Mouse (Mus musculus): ENCODE measurements at regions not wholly inside any gene's neighbourhood (a gene's known extent, or its start where the extent isn't known, plus 50 kb on each side); places are given as distances from the start of the nearest gene placed in this dataset.

- Histone ChIP-seq H3K4me1 (ENCODE audit: control insufficient read depth, insufficient read depth, low read length) (no peaks in the 10 kb centered on the region), H3K4me3 (ENCODE audit: low read depth, low read length) (no peak overlapping the region), H3K9me3 (replicated peaks; ENCODE audit: control insufficient read depth, insufficient read depth, low read length, poor library complexity, severe bottlenecking) (no peaks in the 10 kb centered on the region), H3K27me3 (ENCODE audit: control insufficient read depth, insufficient read depth, low read length, poor library complexity, severe bottlenecking) (no peaks in the 10 kb centered on the region; the same call in 1 of the 2 replicates), H3K9ac (ENCODE audit: low read depth, poor library complexity, severe bottlenecking) (no peak overlapping the region), H3K36me3 (ENCODE audit: control insufficient read depth, insufficient read depth, low read length, poor library complexity, severe bottlenecking) (no peaks in the 10 kb centered on the region), H3K27ac (ENCODE audit: insufficient read depth, low read length) (no peak overlapping the region)
- no peak for TF ChIP-seq CTCF (IDR thresholded peaks at IDR 0.05; ENCODE audit: low read depth, low read length)
- no peak for TF ChIP-seq POLR2A (IDR thresholded peaks at IDR 0.05; ENCODE audit: insufficient read depth, low read length)
- no peak for TF ChIP-seq EP300 (IDR thresholded peaks at IDR 0.05; ENCODE audit: insufficient read depth, low read depth, low read length)
Observed at GRCm38 (mm10) chr3:51073003-51073679, 151.1 kb upstream of the Noct start.

DNA sequence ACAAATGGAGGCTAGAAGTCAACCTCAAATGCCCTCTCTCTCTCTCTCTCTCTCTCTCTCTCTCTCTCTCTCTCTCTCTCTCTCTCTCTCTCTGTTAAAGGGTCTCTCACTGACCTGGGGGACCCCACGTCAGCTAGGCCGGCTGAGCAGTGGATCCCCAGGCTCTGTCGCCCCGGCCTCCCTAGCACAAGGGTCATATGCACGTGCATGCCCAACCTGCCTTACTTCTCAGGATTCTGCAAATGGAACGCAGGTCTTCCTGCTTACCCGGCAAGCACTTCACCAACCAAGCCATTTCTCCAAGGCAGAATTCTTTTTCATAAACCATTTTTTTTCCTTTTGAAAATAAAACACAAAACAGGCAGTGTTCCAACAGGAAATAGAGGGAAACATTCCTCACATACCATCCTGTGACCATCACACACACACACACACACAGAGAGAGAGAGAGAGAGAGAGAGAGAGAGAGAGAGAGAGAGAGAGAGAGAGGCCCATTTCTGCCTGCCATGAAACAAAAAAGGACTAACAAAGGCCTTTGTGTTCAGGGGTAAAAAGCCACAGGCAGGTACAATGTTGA, 150.4 kb upstream of the Noct start:
- TF ChIP-seq EP300 (IDR thresholded peaks at IDR 0.05; ENCODE audit: insufficient read depth, low read depth, low read length): no peak
- TF ChIP-seq CTCF (IDR thresholded peaks at IDR 0.05; ENCODE audit: low read depth, low read length): no peak
- no peak for TF ChIP-seq POLR2A (IDR thresholded peaks at IDR 0.05; ENCODE audit: insufficient read depth, low read length)
- H3K27ac ChIP-seq (ENCODE audit: insufficient read depth, low read length): no peak overlapping the region

GRCm38 (mm10) chr3:51075219-51075920, 148.9 kb upstream of the Noct start:
- H3K4me3 ChIP-seq (ENCODE audit: low read depth, low read length): no peak overlapping the region
- no peaks in the 10 kb centered on the region for H3K27me3 ChIP-seq (ENCODE audit: control insufficient read depth, insufficient read depth, low read length, poor library complexity, severe bottlenecking)
- H3K9me3 ChIP-seq (replicated peaks; ENCODE audit: control insufficient read depth, insufficient read depth, low read length, poor library complexity, severe bottlenecking): peaks cover 3% of the 10 kb centered on the region; the same call in 1 of the 2 replicates
- H3K27ac ChIP-seq (ENCODE audit: insufficient read depth, low read length): no peak overlapping the region
- no peaks in the 10 kb centered on the region for H3K36me3 ChIP-seq (ENCODE audit: control insufficient read depth, insufficient read depth, low read length, poor library complexity, severe bottlenecking)
- no peaks in the 10 kb centered on the region for H3K4me1 ChIP-seq (ENCODE audit: control insufficient read depth, insufficient read depth, low read length)
- H3K9ac ChIP-seq (ENCODE audit: low read depth, poor library complexity, severe bottlenecking): no peak overlapping the region
- TF ChIP-seq POLR2A (IDR thresholded peaks at IDR 0.05; ENCODE audit: insufficient read depth, low read length) (no peak), EP300 (IDR thresholded peaks at IDR 0.05; ENCODE audit: insufficient read depth, low read depth, low read length) (no peak), CTCF (IDR thresholded peaks at IDR 0.05; ENCODE audit: low read depth, low read length) (no peak)

More for the DNA sequence above, 150.4 kb upstream of the Noct start:
- Histone ChIP-seq H3K9ac (ENCODE audit: low read depth, poor library complexity, severe bottlenecking) (no peak overlapping the region), H3K27me3 (ENCODE audit: control insufficient read depth, insufficient read depth, low read length, poor library complexity, severe bottlenecking) (no peaks in the 10 kb centered on the region), H3K9me3 (replicated peaks; ENCODE audit: control insufficient read depth, insufficient read depth, low read length, poor library complexity, severe bottlenecking) (no peaks in the 10 kb centered on the region), H3K4me3 (ENCODE audit: low read depth, low read length) (no peak overlapping the region), H3K4me1 (ENCODE audit: control insufficient read depth, insufficient read depth, low read length) (no peaks in the 10 kb centered on the region), H3K36me3 (ENCODE audit: control insufficient read depth, insufficient read depth, low read length, poor library complexity, severe bottlenecking) (no peaks in the 10 kb centered on the region)

DNA sequence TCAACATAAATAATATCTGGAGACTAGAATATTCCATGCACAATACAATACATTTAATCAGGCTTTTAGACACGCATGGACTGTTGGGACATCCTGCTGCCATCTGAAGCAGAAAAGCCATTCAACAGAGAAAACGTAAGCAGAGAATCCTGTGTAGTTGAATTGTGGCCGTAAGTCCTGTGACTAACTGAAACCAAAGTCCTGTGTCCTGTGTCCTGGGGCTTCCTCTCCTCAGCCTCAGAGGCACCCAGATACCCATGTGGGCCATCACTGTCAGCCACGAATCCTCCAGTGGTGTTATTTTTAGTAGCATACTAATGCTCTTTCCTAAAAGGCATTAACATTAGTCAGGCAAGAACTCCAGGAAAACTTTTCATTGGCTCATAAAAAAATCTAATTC, 145.8 kb upstream of the Noct start:
- Histone ChIP-seq H3K9me3 (replicated peaks; ENCODE audit: control insufficient read depth, insufficient read depth, low read length, poor library complexity, severe bottlenecking) (peaks cover 11% of the 10 kb centered on the region), H3K9ac (ENCODE audit: low read depth, poor library complexity, severe bottlenecking) (no peak overlapping the region), H3K4me3 (ENCODE audit: low read depth, low read length) (no peak overlapping the region), H3K27ac (ENCODE audit: insufficient read depth, low read length) (no peak overlapping the region), H3K36me3 (ENCODE audit: control insufficient read depth, insufficient read depth, low read length, poor library complexity, severe bottlenecking) (no peaks in the 10 kb centered on the region), H3K27me3 (ENCODE audit: control insufficient read depth, insufficient read depth, low read length, poor library complexity, severe bottlenecking) (no peaks in the 10 kb centered on the region), H3K4me1 (ENCODE audit: control insufficient read depth, insufficient read depth, low read length) (no peaks in the 10 kb centered on the region)
- no peak for TF ChIP-seq POLR2A (IDR thresholded peaks at IDR 0.05; ENCODE audit: insufficient read depth, low read length)
- no peak for TF ChIP-seq EP300 (IDR thresholded peaks at IDR 0.05; ENCODE audit: insufficient read depth, low read depth, low read length)
- TF ChIP-seq CTCF (IDR thresholded peaks at IDR 0.05; ENCODE audit: low read depth, low read length): no peak

DNA sequence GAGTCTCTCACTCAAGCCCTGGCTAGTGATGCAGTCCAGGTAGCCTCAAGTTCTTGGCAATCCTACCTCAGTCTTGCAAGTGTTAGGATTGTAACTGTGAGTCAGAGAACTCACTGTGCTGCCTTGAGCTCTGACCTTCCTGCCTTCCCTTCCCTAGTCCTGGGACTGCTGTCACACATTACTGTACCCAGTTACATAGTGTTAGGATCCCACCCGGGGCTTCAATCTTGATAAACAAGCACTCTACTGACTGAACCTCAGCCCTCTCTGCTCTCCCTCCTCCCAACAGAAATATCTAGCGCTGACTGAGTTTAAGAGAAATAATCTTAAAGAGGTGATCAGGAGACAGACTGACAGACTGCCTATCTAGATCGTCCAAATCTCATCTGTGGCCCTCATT, 143.8 kb upstream of the Noct start:
- peaks cover 13% of the 10 kb centered on the region for H3K9me3 ChIP-seq (replicated peaks; ENCODE audit: control insufficient read depth, insufficient read depth, low read length, poor library complexity, severe bottlenecking)
- no peak overlapping the region for H3K9ac ChIP-seq (ENCODE audit: low read depth, poor library complexity, severe bottlenecking)
- H3K4me1 ChIP-seq (ENCODE audit: control insufficient read depth, insufficient read depth, low read length): no peaks in the 10 kb centered on the region
- no peaks in the 10 kb centered on the region for H3K36me3 ChIP-seq (ENCODE audit: control insufficient read depth, insufficient read depth, low read length, poor library complexity, severe bottlenecking)
- TF ChIP-seq POLR2A (IDR thresholded peaks at IDR 0.05; ENCODE audit: insufficient read depth, low read length): no peak
- TF ChIP-seq EP300 (IDR thresholded peaks at IDR 0.05; ENCODE audit: insufficient read depth, low read depth, low read length): no peak
- no peak for TF ChIP-seq CTCF (IDR thresholded peaks at IDR 0.05; ENCODE audit: low read depth, low read length)
- H3K27ac ChIP-seq (ENCODE audit: insufficient read depth, low read length): no peak overlapping the region
- no peak overlapping the region for H3K4me3 ChIP-seq (ENCODE audit: low read depth, low read length)
- no peaks in the 10 kb centered on the region for H3K27me3 ChIP-seq (ENCODE audit: control insufficient read depth, insufficient read depth, low read length, poor library complexity, severe bottlenecking)

DNA sequence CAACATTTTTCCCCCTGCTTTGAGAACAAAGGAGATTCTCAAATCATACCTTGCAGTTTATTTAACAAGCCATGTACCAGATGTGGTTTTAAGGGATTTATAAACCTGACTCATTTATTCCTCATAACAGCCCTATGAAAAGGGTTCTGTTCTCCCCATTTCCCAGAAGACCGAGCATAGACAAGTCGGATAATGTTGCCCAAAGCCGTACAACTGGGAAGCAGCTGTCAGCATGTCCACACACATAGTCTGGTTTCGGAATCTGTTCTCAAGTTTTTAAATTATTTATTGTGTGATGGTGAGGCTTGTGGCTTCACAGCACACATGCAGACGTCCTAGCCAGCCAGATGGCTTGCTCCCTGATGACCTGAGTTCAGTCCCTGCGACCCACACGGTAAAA, 143.4 kb upstream of the Noct start:
- no peak overlapping the region for H3K27ac ChIP-seq (ENCODE audit: insufficient read depth, low read length)
- H3K27me3 ChIP-seq (ENCODE audit: control insufficient read depth, insufficient read depth, low read length, poor library complexity, severe bottlenecking): no peaks in the 10 kb centered on the region
- H3K9me3 ChIP-seq (replicated peaks; ENCODE audit: control insufficient read depth, insufficient read depth, low read length, poor library complexity, severe bottlenecking): peaks cover 13% of the 10 kb centered on the region
- TF ChIP-seq CTCF (IDR thresholded peaks at IDR 0.05; ENCODE audit: low read depth, low read length) (no peak), EP300 (IDR thresholded peaks at IDR 0.05; ENCODE audit: insufficient read depth, low read depth, low read length) (no peak), POLR2A (IDR thresholded peaks at IDR 0.05; ENCODE audit: insufficient read depth, low read length) (no peak)
- no peaks in the 10 kb centered on the region for H3K36me3 ChIP-seq (ENCODE audit: control insufficient read depth, insufficient read depth, low read length, poor library complexity, severe bottlenecking)
- H3K4me1 ChIP-seq (ENCODE audit: control insufficient read depth, insufficient read depth, low read length): no peaks in the 10 kb centered on the region
- H3K4me3 ChIP-seq (ENCODE audit: low read depth, low read length): no peak overlapping the region
- H3K9ac ChIP-seq (ENCODE audit: low read depth, poor library complexity, severe bottlenecking): no peak overlapping the region
